Mouse (Mus musculus): ENCODE data around the gene Abhd16a.
"Not testable (repeated sequence)": the region's sequence is repeated elsewhere in the genome, so short reads cannot be mapped to it uniquely, and the experiment has no call there.

GRCm38 (mm10) chr17:35124261-35124896, 35.3 kb downstream of the Abhd16a start:
- not testable (repeated sequence) for TF ChIP-seq POLR2A (IDR thresholded peaks at IDR 0.05; ENCODE audit: insufficient read depth, low read depth, low read length); CTCF (IDR thresholded peaks at IDR 0.05)
